ENCODE assay signal across 10 mouse cellular contexts in genomic region chr1:191327258-191327657, GRCm38 (mm10). TPM values are rescaled to one million over a fixed set of nuclear protein-coding genes. Genes with fewer than 3 reads are reported as not detected.
DNase-seq lines count a peak whose midpoint lies in the region; ATAC-seq and TF ChIP-seq lines count a peak whose summit lies in the region.
"Had no signal": no experiment of that assay in that cellular context is flagged by ENCODE, and none has a peak within 500 bp of the region (broad histone marks: within the 10 kb centered on the region; RNA-seq: fewer than 3 reads in every experiment).

No protein-coding gene starts in this region.

- DNase-seq in left cerebral cortex, adult 2 months (ENCODE audit: extremely low spot score in 1 of 2, low spot score in 2 of 2): no peak
- no peak for DNase-seq in left cerebral cortex, adult 9 months (ENCODE audit: low spot score in 2 of 2)
- no peak for DNase-seq in limb, embryonic 10.5 days (ENCODE audit: low spot score)
- no peak for DNase-seq in adrenal gland, adult 2 months
- no peak for DNase-seq in right cerebral cortex, postnatal 10 days (ENCODE audit: low spot score in 2 of 2)
- DNase-seq in urinary bladder, postnatal 10 days (ENCODE audit: low spot score): no peak
- DNase-seq: right cerebral cortex, postnatal 14 days had no signal

- peaks cover 21% of the 10 kb centered on the region for H3K36me3 ChIP-seq in forebrain, embryonic 13.5 days (ENCODE audit: poor library complexity, severe bottlenecking)
- peaks cover 31% of the 10 kb centered on the region for H3K36me3 ChIP-seq in limb, embryonic 10.5 days
- no peaks in the 10 kb centered on the region for H3K36me3 ChIP-seq in neural tube, embryonic 14.5 days (ENCODE audit: control insufficient read depth, insufficient read depth, low read length)

- intact Hi-C loops in left cerebral cortex, adult 2 months (cut with DNase I): no loop called here

- peak overlapping the region; percentile 88 for H3K9ac ChIP-seq in forebrain, embryonic 13.5 days
- H3K9ac ChIP-seq in neural tube, embryonic 14.5 days (replicated peaks; ENCODE audit: low read depth, low read length): no peak overlapping the region; the same call in 1 of the 2 replicates

- WGBS in forebrain, embryonic 13.5 days: 83% methylated on average over 8 of the region's 8 CpGs
- WGBS in limb, embryonic 10.5 days: 83% methylated on average over 8 of the region's 8 CpGs
- WGBS in neural tube, embryonic 14.5 days: 78% methylated on average over 8 of the region's 8 CpGs

- peak overlapping the region; percentile 100; the same call in 1 of the 2 replicates for H3K4me3 ChIP-seq in left cerebral cortex, adult 2 months
- H3K4me3 ChIP-seq in forebrain, embryonic 13.5 days: peak overlapping the region; percentile 87
- peak overlapping the region; percentile 96 for H3K4me3 ChIP-seq in limb, embryonic 10.5 days
- peak overlapping the region; percentile 81 for H3K4me3 ChIP-seq in neural tube, embryonic 14.5 days (ENCODE audit: low read depth, low read length)

- H3K27me3 ChIP-seq in forebrain, embryonic 13.5 days: peaks cover 3% of the 10 kb centered on the region; the same call in 1 of the 2 replicates
- no peaks in the 10 kb centered on the region for H3K27me3 ChIP-seq in limb, embryonic 10.5 days (ENCODE audit: low read depth, poor library complexity, severe bottlenecking)
- H3K27me3 ChIP-seq in neural tube, embryonic 14.5 days (ENCODE audit: control insufficient read depth, insufficient read depth, low read length): no peaks in the 10 kb centered on the region
- H3K27me3 ChIP-seq: Patski had no signal

- H3K4me1 ChIP-seq in forebrain, embryonic 13.5 days: peaks cover 28% of the 10 kb centered on the region
- H3K4me1 ChIP-seq in limb, embryonic 10.5 days: peaks cover 32% of the 10 kb centered on the region
- H3K4me1 ChIP-seq in neural tube, embryonic 14.5 days (ENCODE audit: control insufficient read depth, insufficient read depth, low read length): peaks cover 20% of the 10 kb centered on the region

- H3K27ac ChIP-seq in left cerebral cortex, adult 2 months: no peak overlapping the region
- no peak overlapping the region for H3K27ac ChIP-seq in forebrain, embryonic 13.5 days
- no peak overlapping the region for H3K27ac ChIP-seq in limb, embryonic 10.5 days
- no peak overlapping the region for H3K27ac ChIP-seq in neural tube, embryonic 14.5 days (ENCODE audit: low read depth, low read length)

- no peak for TF ChIP-seq CTCF in left cerebral cortex, adult 2 months (IDR thresholded peaks at IDR 0.05)

- no peaks in the 10 kb centered on the region for H3K9me3 ChIP-seq in forebrain, embryonic 13.5 days (replicated peaks)
- no peaks in the 10 kb centered on the region for H3K9me3 ChIP-seq in limb, embryonic 10.5 days (replicated peaks)
- H3K9me3 ChIP-seq in neural tube, embryonic 14.5 days (ENCODE audit: control insufficient read depth, low read length): no peaks in the 10 kb centered on the region

- no peak for ATAC-seq in forebrain, embryonic 13.5 days
- no peak for ATAC-seq in neural tube, embryonic 14.5 days (ENCODE audit: low read depth)

- H3K4me2 ChIP-seq in forebrain, embryonic 13.5 days: peak overlapping the region; percentile 88
- peak overlapping the region; percentile 84 for H3K4me2 ChIP-seq in neural tube, embryonic 14.5 days (ENCODE audit: low read depth, low read length)

RNA-seq across cellular contexts. Expression of gene Tmem206, which starts 1.5 kb away (rescaled TPM):
- total RNA-seq in left cerebral cortex, adult 2 months (2021): 1 to 10 TPM; 9.3 to 9.4 TPM
- 41.3 and 43.9 TPM in 2 replicates for polyA plus RNA-seq in forebrain, embryonic 13.5 days (2015; fragmentation: Nextera tagmentation; extraction: Ambion mirVana)
- 25.6 and 27.0 TPM in 2 replicates for polyA plus RNA-seq in limb, embryonic 10.5 days (2016; fragmentation: Nextera tagmentation; extraction: Ambion mirVana)
- 36.5 and 37.9 TPM in 2 replicates for polyA plus RNA-seq in neural tube, embryonic 14.5 days (2014; fragmentation: Nextera tagmentation; extraction: Ambion mirVana)
- 1 to 10 TPM; 4.2 to 7.4 TPM for total RNA-seq in adrenal gland, adult 2 months (2021)
- polyA plus RNA-seq in adrenal gland, adult 2 months (2012; rRNA removed): 4.0 and 4.1 TPM in 2 replicates

RNA-seq across cellular contexts. Expression of gene Nenf, which starts 9.3 kb away (rescaled TPM):
- total RNA-seq in left cerebral cortex, adult 2 months (2021): 10 to 100 TPM; 71.3 to 76.4 TPM
- polyA plus RNA-seq in forebrain, embryonic 13.5 days (2015; fragmentation: Nextera tagmentation; extraction: Ambion mirVana): 66.3 and 69.3 TPM in 2 replicates
- 50.3 and 53.7 TPM in 2 replicates for polyA plus RNA-seq in limb, embryonic 10.5 days (2016; fragmentation: Nextera tagmentation; extraction: Ambion mirVana)
- polyA plus RNA-seq in neural tube, embryonic 14.5 days (2014; fragmentation: Nextera tagmentation; extraction: Ambion mirVana): 136 and 167 TPM in 2 replicates
- 10 to 100 TPM; 78.7 to 94.3 TPM for total RNA-seq in adrenal gland, adult 2 months (2021)
- polyA plus RNA-seq in adrenal gland, adult 2 months (2012; rRNA removed): 249 and 261 TPM in 2 replicates
